Comparison of ENCODE assay signal across 19 mouse cellular contexts in the genomic region with DNA sequence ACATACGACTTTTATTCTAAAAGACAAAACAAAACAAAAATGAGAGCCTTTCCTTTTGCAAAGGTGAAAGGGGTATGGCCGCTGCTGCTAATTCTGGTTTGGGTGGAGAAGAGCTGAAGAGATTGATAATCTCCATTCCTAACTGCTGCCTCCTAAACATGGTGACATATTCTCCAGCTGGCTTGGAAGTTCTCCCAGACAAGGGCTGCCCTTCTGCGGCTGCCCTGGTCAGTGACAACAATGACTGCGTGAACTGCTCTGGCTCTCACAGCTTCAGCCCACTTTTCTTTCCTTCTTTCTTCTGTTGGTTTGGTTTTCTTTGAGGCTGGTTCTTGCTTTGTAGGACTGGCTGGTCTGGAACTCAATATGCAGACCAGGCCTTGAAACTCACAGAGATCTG.
DNase-seq lines count a peak whose midpoint lies in the region; ATAC-seq and TF ChIP-seq lines count a peak whose summit lies in the region.
"Had no signal": no experiment of that assay in that cellular context is flagged by ENCODE, and none has a peak within 500 bp of the region (broad histone marks: within the 10 kb centered on the region; RNA-seq: fewer than 3 reads in every experiment).

No protein-coding gene starts in this region.

- H3K27ac ChIP-seq in heart, embryonic 13.5 days (replicated peaks) = 0 out of 2 replicates have a peak overlapping the region, but pooled peaks have one; percentile 15
- H3K27ac ChIP-seq in heart, embryonic 11.5 days (ENCODE audit: low read depth, low read length) = no peak overlapping the region
- 0 out of 2 replicates have a peak overlapping the region, but pooled peaks have one; percentile 2 for H3K27ac ChIP-seq in layer of hippocampus, adult 2 months
- H3K27ac ChIP-seq: embryonic facial prominence, embryonic 13.5 days; forebrain, embryonic 12.5 days; hindbrain, embryonic 10.5 days; hindbrain, embryonic 14.5 days; intestine, embryonic 15.5 days had no signal

- peak; percentile 47 to 58 for DNase-seq in cerebellum, postnatal 10 days
- no peak for DNase-seq in cerebellum, postnatal 25 days
- DNase-seq in layer of hippocampus, adult 2 months (ENCODE audit: low spot score in 2 of 2) = no peak
- no peak for DNase-seq in layer of hippocampus, adult 8-10 months (ENCODE audit: low spot score in 2 of 2)
- DNase-seq in adipocyte (ENCODE audit: low spot score) = peak; percentile 63
- DNase-seq: adrenal gland, postnatal 10 days; B cell, adult 2 months; cerebellum, adult 18-20 months; cerebellum, adult 9-11 months; gastrocnemius, postnatal 10 days had no signal

- H3K4me2 ChIP-seq in heart, embryonic 13.5 days = no peak overlapping the region
- no peak overlapping the region for H3K4me2 ChIP-seq in heart, embryonic 11.5 days
- H3K4me2 ChIP-seq: embryonic facial prominence, embryonic 13.5 days; forebrain, embryonic 12.5 days; hindbrain, embryonic 14.5 days; intestine, embryonic 15.5 days had no signal

- TF ChIP-seq CTCF in layer of hippocampus, adult 2 months (conservative IDR thresholded peaks at IDR 0.05) = no peak

- H3K9ac ChIP-seq in heart, embryonic 13.5 days = no peak overlapping the region
- no peak overlapping the region for H3K9ac ChIP-seq in heart, embryonic 11.5 days (ENCODE audit: low read depth, low read length)
- H3K9ac ChIP-seq: embryonic facial prominence, embryonic 13.5 days; forebrain, embryonic 12.5 days; hindbrain, embryonic 14.5 days; intestine, embryonic 15.5 days had no signal

- no peaks in the 10 kb centered on the region for H3K27me3 ChIP-seq in heart, embryonic 13.5 days (replicated peaks)
- H3K27me3 ChIP-seq in heart, embryonic 11.5 days (ENCODE audit: control insufficient read depth, insufficient read depth, low read length) = no peaks in the 10 kb centered on the region
- H3K27me3 ChIP-seq: embryonic facial prominence, embryonic 13.5 days; forebrain, embryonic 12.5 days; intestine, embryonic 15.5 days had no signal

- no peaks in the 10 kb centered on the region for H3K36me3 ChIP-seq in heart, embryonic 13.5 days
- H3K36me3 ChIP-seq in heart, embryonic 11.5 days (ENCODE audit: control insufficient read depth, insufficient read depth, low read length) = no peaks in the 10 kb centered on the region
- H3K36me3 ChIP-seq: embryonic facial prominence, embryonic 13.5 days; forebrain, embryonic 12.5 days; hindbrain, embryonic 10.5 days; intestine, embryonic 15.5 days had no signal

- H3K4me3 ChIP-seq in heart, embryonic 13.5 days = no peak overlapping the region
- H3K4me3 ChIP-seq in heart, embryonic 11.5 days (ENCODE audit: low read depth, low read length) = no peak overlapping the region
- H3K4me3 ChIP-seq in layer of hippocampus, adult 2 months = no peak overlapping the region
- H3K4me3 ChIP-seq: embryonic facial prominence, embryonic 13.5 days; forebrain, embryonic 12.5 days; hindbrain, embryonic 10.5 days; intestine, embryonic 15.5 days had no signal

- no peak for ATAC-seq in heart, embryonic 13.5 days (ENCODE audit: extremely low read depth, insufficient number of reproducible peaks, low FRiP score, low TSS enrichment)
- ATAC-seq in heart, embryonic 11.5 days (replicated peaks; ENCODE audit: insufficient number of reproducible peaks, low FRiP score, low TSS enrichment) = no peak
- ATAC-seq: CD4-positive, CD25-positive, alpha-beta regulatory T cell, adult 4 months; intestine, embryonic 15.5 days had no signal

- H3K9me3 ChIP-seq in heart, embryonic 13.5 days = no peaks in the 10 kb centered on the region
- H3K9me3 ChIP-seq in heart, embryonic 11.5 days (replicated peaks; ENCODE audit: control insufficient read depth, low read length) = no peaks in the 10 kb centered on the region
- H3K9me3 ChIP-seq: embryonic facial prominence, embryonic 13.5 days; forebrain, embryonic 12.5 days; G1E; hindbrain, embryonic 10.5 days; intestine, embryonic 15.5 days had no signal

- peaks cover 40% of the 10 kb centered on the region for H3K4me1 ChIP-seq in heart, embryonic 13.5 days
- peaks cover 16% of the 10 kb centered on the region for H3K4me1 ChIP-seq in heart, embryonic 11.5 days (ENCODE audit: control insufficient read depth, insufficient read depth, low read length)
- H3K4me1 ChIP-seq: intestine, embryonic 15.5 days had no signal

- 82% methylated on average over 4 of the region's 4 CpGs for WGBS in heart, embryonic 13.5 days
- 90% methylated on average over 4 of the region's 4 CpGs for WGBS in heart, embryonic 11.5 days (ENCODE audit: insufficient replicate concordance)

Comparison
In these comparisons a context has a peak if more than half of its experiments do, and no peak if none do; other contexts are left out.
1. DNase-seq: peak in cerebellum, postnatal 10 days (2 of 2) and adipocyte (single experiment); none in cerebellum, postnatal 25 days (0 of 2), layer of hippocampus, adult 2 months (0 of 2) and layer of hippocampus, adult 8-10 months (0 of 2).